Mouse (Mus musculus) left cerebral cortex, adult 9 months (tissue): ENCODE measurements around the gene Rbfox2.
"Not testable (repeated sequence)": the region's sequence is repeated elsewhere in the genome, so short reads cannot be mapped to it uniquely, and the experiment has no call there.

ENCODE experiments used
- DNase-seq, 2 experiments: peaks; one replicate each; pipeline ENCODE4 v3.0.0; 2022; ENCODE audit warnings: low spot score in 2 of 2

Rbfox2 gene

GRCm38 (mm10) chr15:77306547-77307261 is at the start of gene Rbfox2:
Gene Rbfox2, minus strand, starts transcription at chr15:77307004.
- DNase-seq, result peak; percentile 76 to 88

GRCm38 (mm10) chr15:77356248-77356810 is 49.5 kb upstream of the Rbfox2 start:
- DNase-seq, result peak in 1 of 2 experiments; percentile 70

DNA sequence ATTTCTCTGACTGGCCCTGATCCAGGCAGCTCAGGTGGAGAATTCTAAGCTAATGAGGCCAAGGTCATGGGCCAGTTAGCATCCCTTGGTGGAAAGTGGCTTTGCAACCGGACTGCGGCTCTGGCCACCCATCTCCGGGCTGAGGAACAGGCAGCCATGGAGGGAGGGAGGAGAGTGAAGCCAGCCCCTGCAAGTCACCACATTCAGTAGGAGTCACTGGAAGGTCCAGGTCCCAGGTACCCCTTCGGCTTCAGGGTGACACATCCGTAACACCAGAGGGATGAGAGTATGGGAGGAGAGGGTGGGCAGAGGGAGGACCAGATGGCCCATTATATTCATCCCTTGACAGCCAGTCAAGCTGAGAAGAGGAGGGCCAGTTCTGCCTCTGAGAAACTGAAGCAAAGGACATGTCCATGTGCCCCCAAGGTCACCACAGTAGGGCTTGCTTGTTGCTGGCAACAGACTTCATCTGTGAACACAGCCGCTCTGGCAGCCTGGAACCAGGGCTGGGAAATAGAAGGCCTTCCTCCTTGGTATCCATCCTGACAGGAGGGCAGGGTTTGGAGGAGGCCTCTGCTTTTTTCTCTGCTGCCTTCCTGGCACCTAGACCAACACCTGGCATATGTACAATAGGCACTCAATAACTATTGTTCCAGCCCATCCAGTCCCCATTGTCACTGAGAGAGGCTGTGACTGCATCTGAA is 48.2 kb upstream of the Rbfox2 start:
- no peak for DNase-seq

- DNase-seq, result no peak
These were observed 47.7 kb upstream of the Rbfox2 start for GRCm38 (mm10) chr15:77354496-77354847.

DNA sequence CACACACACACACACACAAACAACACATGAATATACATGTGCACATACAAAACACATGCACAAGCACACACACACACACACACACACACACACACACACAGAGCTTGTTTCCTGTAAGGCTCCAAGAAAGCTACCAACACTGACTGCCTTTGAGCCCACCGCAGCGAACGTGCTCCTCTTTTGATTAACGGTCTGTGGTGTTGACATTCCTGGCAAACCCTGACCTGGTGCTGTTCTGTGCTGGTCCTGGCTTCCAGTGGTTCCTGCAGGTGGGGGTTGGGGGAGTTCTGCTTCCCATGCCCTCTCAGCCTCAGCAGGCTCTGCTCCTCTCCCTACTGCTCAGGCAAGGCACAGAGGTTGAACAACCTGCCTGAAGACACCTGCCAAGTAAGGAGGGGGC is 47.0 kb upstream of the Rbfox2 start:
- DNase-seq, result no peak

DNA sequence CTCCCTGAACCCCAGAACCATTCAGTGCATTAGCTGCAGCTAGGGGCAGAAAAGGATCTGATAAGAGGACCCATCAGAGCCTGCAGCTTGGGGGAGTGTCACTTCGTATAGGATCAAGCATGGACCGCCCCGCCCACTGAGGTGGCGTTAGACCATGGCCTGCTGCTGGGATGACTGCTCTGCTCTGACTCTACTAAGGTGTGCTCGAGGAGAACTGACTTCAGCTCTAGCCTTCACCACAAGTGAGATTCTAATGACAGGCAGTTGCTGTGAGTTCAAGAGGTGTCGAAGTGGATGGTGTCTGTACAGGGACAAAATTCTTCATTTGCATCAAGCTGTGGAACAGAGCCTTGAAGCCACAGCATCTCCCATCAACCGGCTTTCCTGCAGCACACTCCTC is 46.1 kb upstream of the Rbfox2 start:
- DNase-seq, result no peak

GRCm38 (mm10) chr15:77350117-77350516 is 43.3 kb upstream of the Rbfox2 start:
- no peak for DNase-seq

GRCm38 (mm10) chr15:77348146-77348545 is 41.3 kb upstream of the Rbfox2 start:
- DNase-seq, result no peak

DNA sequence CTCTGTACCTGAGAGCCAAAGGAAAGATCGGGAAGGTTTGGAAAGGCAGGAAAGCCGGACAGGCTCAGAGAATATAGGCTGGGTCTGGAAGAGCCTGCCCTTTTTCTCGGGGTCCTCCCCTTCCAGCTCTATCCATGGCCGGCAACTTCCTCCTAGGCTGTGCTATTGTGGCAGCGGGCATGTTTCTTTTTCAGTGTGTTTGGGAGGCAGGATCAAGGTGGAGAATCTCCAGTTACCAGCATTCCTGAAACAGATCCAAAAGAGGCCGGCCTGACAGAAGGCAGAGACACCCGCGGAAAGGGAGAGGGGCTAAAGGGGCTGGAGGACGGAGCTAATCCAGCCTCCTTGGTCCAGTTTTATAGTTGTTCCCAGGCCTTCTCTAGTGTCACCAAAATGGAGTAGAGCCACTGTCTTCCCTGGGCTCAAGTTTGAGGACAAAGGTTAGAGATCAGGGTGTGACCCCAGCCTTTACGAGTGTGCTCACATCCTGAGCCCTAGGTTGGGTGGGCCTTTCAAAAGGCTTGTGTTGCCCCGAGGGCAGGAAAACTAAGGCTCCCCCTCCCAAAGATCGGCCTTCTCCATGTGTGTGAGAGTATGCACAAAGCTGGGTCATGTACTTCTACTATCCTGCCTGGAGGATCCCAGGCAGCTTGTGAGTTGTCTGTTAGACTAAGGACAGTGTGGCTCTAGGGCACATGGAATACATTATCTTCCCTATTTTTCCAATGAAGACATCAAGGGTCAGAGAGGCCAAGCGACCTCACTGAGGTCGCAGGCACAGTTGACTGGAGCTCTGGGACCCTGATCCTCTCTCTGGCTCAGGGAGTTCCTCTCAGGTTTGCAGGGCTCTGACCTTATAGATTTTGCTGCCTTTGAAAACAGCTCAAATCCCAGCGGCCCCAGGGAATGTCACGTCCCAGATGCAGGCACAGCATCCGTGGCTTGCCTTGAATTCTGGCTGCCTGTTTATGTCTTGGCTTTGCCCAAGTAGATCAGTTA is 37.6 kb upstream of the Rbfox2 start:
- no peak for DNase-seq

- DNase-seq, result peak in 1 of 2 experiments; percentile 65
These were observed 36.8 kb upstream of the Rbfox2 start for GRCm38 (mm10) chr15:77343527-77344091.

GRCm38 (mm10) chr15:77342962-77343526 is 36.2 kb upstream of the Rbfox2 start:
- no peak for DNase-seq

- no peak for DNase-seq
These were observed 35.2 kb upstream of the Rbfox2 start for GRCm38 (mm10) chr15:77342005-77342404.

GRCm38 (mm10) chr15:77340581-77340980 is 33.8 kb upstream of the Rbfox2 start:
- no peak for DNase-seq

- DNase-seq, result no peak
These were observed 32.2 kb upstream of the Rbfox2 start for GRCm38 (mm10) chr15:77338924-77339429.

GRCm38 (mm10) chr15:77338451-77338850 is 31.6 kb upstream of the Rbfox2 start:
- no peak for DNase-seq

GRCm38 (mm10) chr15:77337926-77338325 is 31.1 kb upstream of the Rbfox2 start:
- DNase-seq, result no peak

- DNase-seq, result no peak
These were observed 30.2 kb upstream of the Rbfox2 start for GRCm38 (mm10) chr15:77336968-77337341.

- peak; percentile 43 to 86 for DNase-seq
These were observed 29.6 kb upstream of the Rbfox2 start for GRCm38 (mm10) chr15:77336287-77336967.

DNA sequence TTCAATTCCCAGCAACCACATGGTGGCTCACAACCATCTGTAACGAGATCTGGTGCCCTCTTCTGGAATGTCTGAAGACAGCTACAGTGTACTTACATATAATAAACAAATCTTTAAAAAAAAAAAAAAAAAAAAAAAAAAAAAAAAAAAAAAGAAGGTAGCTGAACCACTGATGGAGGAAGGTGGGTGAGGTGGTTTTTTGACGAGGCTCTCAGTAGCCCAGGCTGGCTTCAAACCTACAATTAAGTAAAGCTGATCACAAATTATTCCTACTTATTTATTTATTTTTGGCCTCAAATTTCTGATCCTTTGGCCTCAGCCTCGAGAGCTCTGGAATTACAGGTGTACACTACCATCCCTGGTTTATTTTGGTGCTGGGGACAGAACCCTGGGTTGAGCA is 28.4 kb upstream of the Rbfox2 start:
- DNase-seq, result not testable (repeated sequence)

DNA sequence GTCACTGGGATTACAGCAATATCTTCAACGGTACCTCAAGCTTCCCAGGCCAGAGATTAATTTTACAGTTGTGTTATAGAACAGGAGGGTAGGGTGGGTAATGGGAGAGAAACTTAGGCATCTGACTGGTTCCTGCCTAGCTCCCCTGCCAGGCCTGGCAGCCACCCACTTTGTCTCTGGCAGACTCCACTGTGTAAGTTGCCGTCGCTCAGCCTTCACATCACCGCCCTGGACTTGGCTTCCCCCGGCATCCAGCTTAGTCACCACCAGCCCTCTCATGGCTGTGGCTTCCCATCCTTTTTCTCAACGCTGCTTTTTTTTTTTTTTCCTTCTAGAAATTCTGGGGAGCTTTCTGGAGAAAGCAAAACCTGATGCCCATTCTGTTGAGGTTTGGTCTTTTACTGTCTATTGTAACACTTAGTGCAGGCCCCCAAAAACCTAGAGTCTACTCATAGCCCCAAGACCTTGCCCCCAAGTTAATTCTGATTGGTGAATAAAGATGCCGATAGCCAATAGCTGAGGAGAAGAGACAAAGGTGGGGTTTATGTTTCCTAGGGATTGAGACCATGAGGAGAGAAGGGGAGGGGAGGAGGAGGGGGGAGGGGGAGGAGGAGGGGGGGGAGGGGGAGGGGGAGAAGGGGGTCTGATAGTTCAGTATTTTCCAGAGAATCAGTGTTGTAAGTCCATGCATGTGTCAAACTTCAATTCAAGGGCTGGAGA is 25.6 kb upstream of the Rbfox2 start:
- DNase-seq, result peak; percentile 47 to 78
